Mouse (Mus musculus) cerebellum, adult 2 months (tissue): ENCODE data around the gene AC131692.1.

Source experiments
- CTCF ChIP-seq: fragments of 200-500 bp; IDR thresholded peaks from 2 replicates; pipeline ENCODE4 v1.5.1; 2011; ENCODE audit warnings: low read depth, mild to moderate bottlenecking, control low read depth, low read length, moderate library complexity, borderline replicate concordance; ENCODE audit not compliant: insufficient read depth
- POLR2A ChIP-seq: fragments of 200-500 bp; IDR thresholded peaks from 2 replicates; pipeline ENCODE4 v1.6.1; 2011; ENCODE audit warnings: low read length, control low read depth, borderline replicate concordance; ENCODE audit not compliant: insufficient read depth

DNA sequence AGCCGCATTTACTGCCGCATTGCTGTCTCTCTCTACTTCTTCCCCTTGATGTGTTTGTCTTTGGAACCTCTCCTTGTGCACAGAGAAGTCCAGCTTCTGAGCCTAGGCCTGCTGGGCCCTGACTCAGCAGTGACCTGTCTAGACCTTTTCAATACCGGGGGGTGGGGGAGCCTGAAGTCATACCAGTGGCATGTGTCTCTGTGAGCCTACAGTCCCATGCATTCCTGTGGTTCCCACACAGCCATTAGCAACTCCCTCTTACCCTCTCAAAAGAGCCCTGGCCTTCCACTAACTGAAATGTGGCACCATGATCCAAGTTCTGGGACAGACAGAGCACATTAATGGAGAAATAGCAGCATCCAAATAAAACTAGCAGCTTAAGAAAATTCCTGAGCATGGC is 42.2 kb downstream of the AC131692.1 start:
- TF ChIP-seq CTCF (no peak), POLR2A (no peak)
